ENCODE assay signal across 10 mouse cellular contexts in the genomic region with DNA sequence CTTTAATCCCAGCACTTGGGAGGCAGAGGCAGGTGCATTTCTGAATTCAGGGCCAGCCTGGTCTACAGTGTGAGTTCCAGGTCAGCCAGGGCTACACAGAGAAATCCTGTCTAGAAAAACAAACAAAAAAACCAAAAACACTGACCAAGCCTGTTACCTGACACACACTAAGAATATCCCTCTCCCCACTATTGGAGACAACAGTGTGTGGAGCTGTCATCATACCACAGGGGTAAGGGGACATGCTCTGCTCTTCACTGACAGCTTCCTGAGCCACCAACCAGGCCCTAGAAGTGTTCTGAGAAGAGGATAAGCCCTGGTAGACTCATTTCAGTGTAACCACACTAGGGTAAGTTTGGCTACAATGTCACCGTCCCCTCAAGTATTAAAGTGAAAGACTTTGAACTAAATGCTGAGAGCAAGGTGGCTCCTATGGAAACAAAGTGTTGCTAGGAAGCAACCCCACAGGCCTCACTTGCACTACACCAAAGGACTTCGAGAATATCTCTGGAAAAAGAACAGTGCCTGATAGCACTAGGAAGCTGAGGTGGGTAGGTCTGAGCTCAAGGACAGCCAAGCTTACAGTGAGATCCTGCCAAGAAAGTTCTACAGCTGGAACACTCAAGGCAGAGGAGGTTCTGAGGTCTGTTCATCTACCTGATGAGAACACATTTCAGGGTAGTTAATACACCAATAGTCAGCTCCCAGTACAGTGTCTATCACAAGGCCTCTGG. TPM values are rescaled to one million over a fixed set of nuclear protein-coding genes. Genes with fewer than 3 reads are reported as not detected.
A peak's percentile ranks its signal among the peaks of the same experiment; 100 is the strongest.
DNase-seq lines count a peak whose midpoint lies in the region; ATAC-seq lines count a peak whose summit lies in the region.
"Had no signal": no experiment of that assay in that cellular context is flagged by ENCODE, and none has a peak within 500 bp of the region (broad histone marks: within the 10 kb centered on the region; RNA-seq: fewer than 3 reads in every experiment).

No protein-coding gene starts in this region.

- no peaks in the 10 kb centered on the region; the same call in 1 of the 2 replicates for H3K9me3 ChIP-seq in heart, embryonic 16.5 days (replicated peaks; ENCODE audit: control insufficient read depth, low read length)
- H3K9me3 ChIP-seq in intestine, embryonic 15.5 days = no peaks in the 10 kb centered on the region
- no peaks in the 10 kb centered on the region for H3K9me3 ChIP-seq in midbrain, embryonic 16.5 days (replicated peaks; ENCODE audit: control insufficient read depth, low read length, poor library complexity, severe bottlenecking)

- peak overlapping the region; percentile 94 for H3K4me3 ChIP-seq in heart, embryonic 16.5 days (ENCODE audit: low read length)
- H3K4me3 ChIP-seq in brown adipose tissue, adult 24 weeks (ENCODE audit: insufficient read depth, low read depth, low read length) = peak overlapping the region; percentile 70; the same call in 1 of the 2 replicates
- H3K4me3 ChIP-seq in intestine, embryonic 15.5 days (replicated peaks) = peak overlapping the region; percentile 90
- H3K4me3 ChIP-seq in midbrain, embryonic 16.5 days (ENCODE audit: low read depth, low read length) = no peak overlapping the region

- H3K36me3 ChIP-seq in heart, embryonic 16.5 days (ENCODE audit: control insufficient read depth, insufficient read depth) = peaks cover 42% of the 10 kb centered on the region
- peaks cover 34% of the 10 kb centered on the region for H3K36me3 ChIP-seq in intestine, embryonic 15.5 days
- peaks cover 34% of the 10 kb centered on the region for H3K36me3 ChIP-seq in midbrain, embryonic 16.5 days (ENCODE audit: control insufficient read depth, insufficient read depth, low read length)

- H3K27ac ChIP-seq in heart, embryonic 16.5 days (ENCODE audit: low read length) = no peak overlapping the region
- no peak overlapping the region for H3K27ac ChIP-seq in brown adipose tissue, adult 24 weeks (replicated peaks; ENCODE audit: low read depth, low read length)
- no peak overlapping the region for H3K27ac ChIP-seq in intestine, embryonic 15.5 days
- H3K27ac ChIP-seq in midbrain, embryonic 16.5 days (ENCODE audit: low read length) = no peak overlapping the region

- H3K27me3 ChIP-seq in heart, embryonic 16.5 days (ENCODE audit: control insufficient read depth, insufficient read depth, low read length) = no peaks in the 10 kb centered on the region
- no peaks in the 10 kb centered on the region for H3K27me3 ChIP-seq in intestine, embryonic 15.5 days (replicated peaks)
- no peaks in the 10 kb centered on the region for H3K27me3 ChIP-seq in midbrain, embryonic 16.5 days (ENCODE audit: control insufficient read depth, insufficient read depth, low read depth, low read length)

- no peak for ATAC-seq in heart, embryonic 16.5 days (replicated peaks; ENCODE audit: extremely low read depth, insufficient read depth, low FRiP score)
- ATAC-seq in intestine, embryonic 15.5 days = no peak
- no peak for ATAC-seq in midbrain, embryonic 16.5 days

- H3K4me2 ChIP-seq in heart, embryonic 16.5 days (ENCODE audit: low read depth, low read length) = peak overlapping the region; percentile 86
- peak overlapping the region; percentile 58 for H3K4me2 ChIP-seq in intestine, embryonic 15.5 days (replicated peaks)
- H3K4me2 ChIP-seq in midbrain, embryonic 16.5 days (ENCODE audit: low read length) = peak overlapping the region; percentile 82; the same call in 1 of the 2 replicates

- H3K4me1 ChIP-seq in heart, embryonic 16.5 days (ENCODE audit: control insufficient read depth, insufficient read depth, low read length) = peaks cover 18% of the 10 kb centered on the region
- no peaks in the 10 kb centered on the region for H3K4me1 ChIP-seq in brown adipose tissue, adult 24 weeks (ENCODE audit: control insufficient read depth, insufficient read depth, insufficient read length, low read length)
- peaks cover 16% of the 10 kb centered on the region for H3K4me1 ChIP-seq in intestine, embryonic 15.5 days (replicated peaks)
- H3K4me1 ChIP-seq in midbrain, embryonic 16.5 days (ENCODE audit: control insufficient read depth, insufficient read depth, low read length) = peaks cover 18% of the 10 kb centered on the region

- intact Hi-C loops in heart, postnatal 36 days (cut with DNase I) = loop anchor here (2.0 kb wide), 1 partner anchor 13 kb away; a partner anchor contains a TSS
- intact Hi-C loops in gastrocnemius, postnatal 36 days (cut with DNase I) = loop anchor here (2.0 kb wide), 1 partner anchor 13 kb away; a partner anchor contains a TSS
- intact Hi-C loops in gastrocnemius, postnatal 14 days (cut with DNase I; ENCODE audit: low total_unique reads) = no loop called here

- H3K9ac ChIP-seq in heart, embryonic 16.5 days (ENCODE audit: low read length) = peak overlapping the region; percentile 30; the same call in 1 of the 2 replicates
- peak overlapping the region; percentile 95 for H3K9ac ChIP-seq in intestine, embryonic 15.5 days
- H3K9ac ChIP-seq in midbrain, embryonic 16.5 days (ENCODE audit: low read depth, low read length) = no peak overlapping the region

- no peak for DNase-seq in heart, postnatal 36 days
- DNase-seq in gastrocnemius, postnatal 36 days = no peak
- no peak for DNase-seq in spleen, postnatal 36 days (ENCODE audit: low spot score in 2 of 2)
- DNase-seq in gastrocnemius, postnatal 14 days = no peak
- DNase-seq: heart, postnatal 10 days had no signal

- 57% methylated on average over 2 of the region's 2 CpGs for WGBS in heart, embryonic 16.5 days
- 75% methylated on average over 2 of the region's 2 CpGs for WGBS in intestine, embryonic 15.5 days
- WGBS in midbrain, embryonic 16.5 days = 76% methylated on average over 2 of the region's 2 CpGs

RNA-seq across cellular contexts. Expression of a gene that starts 2.1 kb away (rescaled TPM):
- polyA plus RNA-seq in heart, embryonic 16.5 days (2015; fragmentation: Nextera tagmentation; extraction: Ambion mirVana) = 299 and 310 TPM in 2 replicates
- 100 to 1,000 TPM; 522 TPM for total RNA-seq in heart, postnatal 36 days (2021)
- 268 and 348 TPM in 2 replicates for polyA plus RNA-seq in brown adipose tissue, adult 24 weeks (2012; ENCODE audit: insufficient read depth, insufficient read length, missing spikeins)
- polyA plus RNA-seq in intestine, embryonic 15.5 days (2015; fragmentation: Nextera tagmentation; extraction: Ambion mirVana) = 530 and 606 TPM in 2 replicates
- polyA plus RNA-seq in midbrain, embryonic 16.5 days (2015; fragmentation: Nextera tagmentation; extraction: Ambion mirVana) = 267 and 286 TPM in 2 replicates
- total RNA-seq in gastrocnemius, postnatal 36 days (2021) = 100 to 1,000 TPM; 349 to 430 TPM
- 100 to 1,000 TPM; 607 to 676 TPM for total RNA-seq in gastrocnemius, postnatal 14 days (2021)

RNA-seq across cellular contexts. Expression of a gene that starts 4.4 kb away (rescaled TPM):
- 0.25 and 0.41 TPM in 2 replicates for polyA plus RNA-seq in heart, embryonic 16.5 days (2015; fragmentation: Nextera tagmentation; extraction: Ambion mirVana)
- total RNA-seq in heart, postnatal 36 days (2021) = not detected
- not detected in 2 replicates for polyA plus RNA-seq in brown adipose tissue, adult 24 weeks (2012; ENCODE audit: insufficient read depth, insufficient read length, missing spikeins)
- 0.24 TPM in 1 of 2 replicates, not detected in the other for polyA plus RNA-seq in intestine, embryonic 15.5 days (2015; fragmentation: Nextera tagmentation; extraction: Ambion mirVana)
- 0.74 TPM in 1 of 2 replicates, not detected in the other for polyA plus RNA-seq in midbrain, embryonic 16.5 days (2015; fragmentation: Nextera tagmentation; extraction: Ambion mirVana)
- total RNA-seq in gastrocnemius, postnatal 36 days (2021) = not detected
- not detected for total RNA-seq in gastrocnemius, postnatal 14 days (2021)
- total RNA-seq: heart, postnatal 10 days had no signal
- polyA plus RNA-seq: thymus, postnatal 0 days had no signal

RNA-seq across cellular contexts. Expression of a gene that starts 13.8 kb away (rescaled TPM):
- polyA plus RNA-seq in heart, embryonic 16.5 days (2015; fragmentation: Nextera tagmentation; extraction: Ambion mirVana) = 10.7 and 12.5 TPM in 2 replicates
- 1 to 10 TPM; 7.5 to 7.9 TPM for total RNA-seq in heart, postnatal 36 days (2021)
- 5.8 and 7.1 TPM in 2 replicates for polyA plus RNA-seq in brown adipose tissue, adult 24 weeks (2012; ENCODE audit: insufficient read depth, insufficient read length, missing spikeins)
- 13.3 and 13.4 TPM in 2 replicates for polyA plus RNA-seq in intestine, embryonic 15.5 days (2015; fragmentation: Nextera tagmentation; extraction: Ambion mirVana)
- 15.9 and 17.2 TPM in 2 replicates for polyA plus RNA-seq in midbrain, embryonic 16.5 days (2015; fragmentation: Nextera tagmentation; extraction: Ambion mirVana)
- 1 to 10 TPM; 5.5 to 5.7 TPM for total RNA-seq in gastrocnemius, postnatal 36 days (2021)
- 1 to 10 TPM; 6.0 to 6.7 TPM for total RNA-seq in gastrocnemius, postnatal 14 days (2021)

RNA-seq across cellular contexts. Expression of a gene that starts 18.7 kb away (rescaled TPM):
- 52.9 and 59.0 TPM in 2 replicates for polyA plus RNA-seq in heart, embryonic 16.5 days (2015; fragmentation: Nextera tagmentation; extraction: Ambion mirVana)
- 10 to 100 TPM; 37.7 to 40.7 TPM for total RNA-seq in heart, postnatal 36 days (2021)
- polyA plus RNA-seq in brown adipose tissue, adult 24 weeks (2012; ENCODE audit: insufficient read depth, insufficient read length, missing spikeins) = 56.3 and 58.1 TPM in 2 replicates
- polyA plus RNA-seq in intestine, embryonic 15.5 days (2015; fragmentation: Nextera tagmentation; extraction: Ambion mirVana) = 123 and 126 TPM in 2 replicates
- 194 and 202 TPM in 2 replicates for polyA plus RNA-seq in midbrain, embryonic 16.5 days (2015; fragmentation: Nextera tagmentation; extraction: Ambion mirVana)
- total RNA-seq in gastrocnemius, postnatal 36 days (2021) = 10 to 100 TPM; 14.2 to 15.4 TPM
- total RNA-seq in gastrocnemius, postnatal 14 days (2021) = 10 to 100 TPM; 29.9 to 39.5 TPM

RNA-seq across cellular contexts. Expression of a gene that starts 35.6 kb away (rescaled TPM):
- 0.81 and 1.1 TPM in 2 replicates for polyA plus RNA-seq in heart, embryonic 16.5 days (2015; fragmentation: Nextera tagmentation; extraction: Ambion mirVana)
- total RNA-seq in heart, postnatal 36 days (2021) = 10 to 100 TPM; 20.6 to 21.7 TPM
- polyA plus RNA-seq in brown adipose tissue, adult 24 weeks (2012; ENCODE audit: insufficient read depth, insufficient read length, missing spikeins) = 6.1 and 10.3 TPM in 2 replicates
- 1.0 and 1.2 TPM in 2 replicates for polyA plus RNA-seq in intestine, embryonic 15.5 days (2015; fragmentation: Nextera tagmentation; extraction: Ambion mirVana)
- polyA plus RNA-seq in midbrain, embryonic 16.5 days (2015; fragmentation: Nextera tagmentation; extraction: Ambion mirVana) = 5.0 and 5.1 TPM in 2 replicates
- total RNA-seq in gastrocnemius, postnatal 36 days (2021) = 10 to 100 TPM; 44.0 to 47.0 TPM
- total RNA-seq in gastrocnemius, postnatal 14 days (2021) = 10 to 100 TPM; 33.3 to 38.5 TPM
